Mouse (Mus musculus) forebrain, embryonic 14.5 days (tissue): Measurements from ENCODE around the gene Pknox1. TPM values are rescaled to one million over a fixed set of nuclear protein-coding genes. Genes with fewer than 3 reads are reported as not detected.

Source experiments
- ATAC-seq: fragments of 200-750 bp; cut with Nextera tagmentation; 2 replicates; pipeline ENCODE4 v1.8.0; 2017; ENCODE audit warnings: mild to moderate bottlenecking, moderate library complexity
- DNase-seq: peaks from one replicate; pipeline ENCODE4 v3.0.0-alpha.2; 2015; ENCODE audit warnings: low spot score
- H3K27ac ChIP-seq: fragments of 300-500 bp; sonication (generic); 2 replicates; pipeline ENCODE4 v1.5.1; 2014; ENCODE audit warnings: low read depth, mild to moderate bottlenecking, control low read depth, low read length, moderate library complexity
- H3K27me3 ChIP-seq: fragments of 300-500 bp; sonication (generic); replicated peaks from 2 replicates; pipeline ENCODE4 v1.6.1; 2014; ENCODE audit warnings: low read length, control low read depth, mixed read lengths; ENCODE audit not compliant: control insufficient read depth, insufficient read depth
- H3K36me3 ChIP-seq: fragments of 300-500 bp; sonication (generic); 2 replicates; pipeline ENCODE4 v1.6.1; 2014; ENCODE audit warnings: low read length, control low read depth; ENCODE audit not compliant: control insufficient read depth, insufficient read depth
- H3K4me1 ChIP-seq: fragments of 300-500 bp; sonication (generic); 2 replicates; pipeline ENCODE4 v1.6.1; 2014; ENCODE audit warnings: antibody characterized with exemption, low read length, control low read depth; ENCODE audit not compliant: control insufficient read depth, insufficient read depth
- H3K4me2 ChIP-seq: fragments of 300-500 bp; sonication (generic); 2 replicates; pipeline ENCODE4 v1.6.1; 2014; ENCODE audit warnings: mild to moderate bottlenecking, control low read depth, low read length
- H3K4me3 ChIP-seq: fragments of 300-500 bp; sonication (generic); 2 replicates; pipeline ENCODE4 v1.5.1; 2014; ENCODE audit warnings: low read depth, low read length, control low read depth
- H3K9ac ChIP-seq: fragments of 300-500 bp; sonication (generic); 2 replicates; pipeline ENCODE4 v1.6.1; 2014; ENCODE audit warnings: mild to moderate bottlenecking, low read length, control low read depth, moderate library complexity
- H3K9me3 ChIP-seq: fragments of 300-500 bp; sonication (generic); replicated peaks from 2 replicates; pipeline ENCODE4 v1.6.1; 2016; ENCODE audit warnings: low read length, control low read depth, mixed read lengths; ENCODE audit not compliant: control insufficient read depth
- WGBS: fragments of 180-500 bp; shearing (Covaris S2); extraction: QIAGEN DNeasy Blood & Tissue Kit; methylation state at CpG from one replicate; pipeline ENCODE4 v1.1.7; 2014; 5-methylcytosine and 5-hydroxymethylcytosine counted together
- polyA plus RNA-seq: library from polyadenylated mRNA; unstranded; fragments of >200 nt; fragmentation: Nextera tagmentation; extraction: Ambion mirVana; gene quantifications from 2 replicates; pipeline ENCODE4 v1.2.1, GENCODE M21; 2014

The Pknox1 gene
- polyA plus RNA-seq, result 36.4 and 36.8 TPM in 2 replicates

GRCm38 (mm10) chr17:31564015-31564857, at the start of gene Pknox1:
Pknox1 (plus strand) TSS chr17:31564734.
- peak; percentile 97 for ATAC-seq
- under 1% methylated on average over 50 of the region's 72 CpGs for WGBS
- Histone ChIP-seq H3K9ac (peak within 1 kb of the TSS; percentile 92), H3K4me3 (peak within 1 kb of the TSS; percentile 89), H3K36me3 (no peaks in the 10 kb centered on the region), H3K27ac (peak within 1 kb of the TSS; percentile 99), H3K9me3 (no peaks in the 10 kb centered on the region), H3K27me3 (no peaks in the 10 kb centered on the region), H3K4me2 (peak within 1 kb of the TSS; percentile 86), H3K4me1 (peaks cover 28% of the 10 kb centered on the region)
- DNase-seq, result peak; percentile 100

- 4% methylated on average over 7 of the region's 7 CpGs for WGBS
Measured at GRCm38 (mm10) chr17:31519344-31519945, 45.1 kb upstream of the Pknox1 start.

GRCm38 (mm10) chr17:31519946-31520838, 44.3 kb upstream of the Pknox1 start, which contains the start of the genes Wdr4 and Ndufv3:
Wdr4 (minus strand) TSS chr17:31519980.
Ndufv3 (plus strand) TSS chr17:31520115.
- ATAC-seq, result peak; percentile 98
- under 1% methylated on average over 45 of the region's 45 CpGs for WGBS
- peak; percentile 100 for DNase-seq
- H3K36me3 ChIP-seq, result peaks cover 6% of the 10 kb centered on the region
- H3K27me3 ChIP-seq, result no peaks in the 10 kb centered on the region
- H3K9me3 ChIP-seq, result no peaks in the 10 kb centered on the region
- peak within 1 kb of the TSS; percentile 80 for H3K4me2 ChIP-seq
- H3K9ac ChIP-seq, result peak within 1 kb of the TSS; percentile 75
- H3K4me1 ChIP-seq, result peaks cover 7% of the 10 kb centered on the region; the same call in 1 of the 2 replicates
- peak within 1 kb of the TSS; percentile 69 for H3K4me3 ChIP-seq
- H3K27ac ChIP-seq, result peak within 1 kb of the TSS; percentile 70

More at GRCm38 (mm10) chr17:31519344-31519945, 45.1 kb upstream of the Pknox1 start:
- no peaks in the 10 kb centered on the region for H3K27me3 ChIP-seq
- H3K9me3 ChIP-seq, result no peaks in the 10 kb centered on the region
- peak overlapping the region; percentile 80 for H3K4me2 ChIP-seq
- H3K9ac ChIP-seq, result no peak overlapping the region; the same call in 1 of the 2 replicates
- no peak for DNase-seq
- ATAC-seq, result peak; percentile 69
- H3K27ac ChIP-seq, result no peak overlapping the region
- peaks cover 7% of the 10 kb centered on the region; the same call in 1 of the 2 replicates for H3K4me1 ChIP-seq
- H3K4me3 ChIP-seq, result peak overlapping the region; percentile 69
- H3K36me3 ChIP-seq, result peaks cover 6% of the 10 kb centered on the region

- H3K27me3 ChIP-seq, result no peaks in the 10 kb centered on the region
- H3K27ac ChIP-seq, result no peak overlapping the region; the same call in 1 of the 2 replicates
- peak overlapping the region; percentile 69 for H3K4me3 ChIP-seq
- H3K9ac ChIP-seq, result peak overlapping the region; percentile 75
- ATAC-seq (0 out of 2 replicates have a peak, but pooled peaks have one; percentile 7), DNase-seq (peak; percentile 80)
- H3K4me2 ChIP-seq, result peak overlapping the region; percentile 80
- H3K9me3 ChIP-seq, result no peaks in the 10 kb centered on the region
- H3K4me1 ChIP-seq, result peaks cover 7% of the 10 kb centered on the region; the same call in 1 of the 2 replicates
- 10% methylated on average over 3 of the region's 3 CpGs for WGBS
- H3K36me3 ChIP-seq, result peaks cover 6% of the 10 kb centered on the region
Measured at GRCm38 (mm10) chr17:31520895-31521294, 43.6 kb upstream of the Pknox1 start.

GRCm38 (mm10) chr17:31521948-31522347, 42.6 kb upstream of the Pknox1 start:
- Histone ChIP-seq H3K36me3 (peaks cover 10% of the 10 kb centered on the region), H3K9ac (no peak overlapping the region), H3K4me2 (peak overlapping the region; percentile 80; the same call in 1 of the 2 replicates), H3K9me3 (no peaks in the 10 kb centered on the region), H3K27ac (peak overlapping the region; percentile 50; the same call in 1 of the 2 replicates), H3K27me3 (no peaks in the 10 kb centered on the region), H3K4me3 (no peak overlapping the region), H3K4me1 (peaks cover 7% of the 10 kb centered on the region; the same call in 1 of the 2 replicates)
- DNase-seq (peak; percentile 30), ATAC-seq (no peak)
- WGBS, result 76% methylated on average over 6 of the region's 6 CpGs

GRCm38 (mm10) chr17:31525114-31525513, 39.4 kb upstream of the Pknox1 start:
- no peaks in the 10 kb centered on the region for H3K9me3 ChIP-seq
- 95% methylated on average over 4 of the region's 4 CpGs for WGBS

GRCm38 (mm10) chr17:31525816-31526215, 38.7 kb upstream of the Pknox1 start:
- no peak overlapping the region for H3K9ac ChIP-seq
- no peaks in the 10 kb centered on the region for H3K9me3 ChIP-seq
- no peak for ATAC-seq
- H3K4me3 ChIP-seq, result no peak overlapping the region
- 100% methylated on average over 3 of the region's 3 CpGs for WGBS
- no peak overlapping the region for H3K4me2 ChIP-seq
- DNase-seq, result no peak
- peaks cover 35% of the 10 kb centered on the region for H3K36me3 ChIP-seq
- no peaks in the 10 kb centered on the region for H3K27me3 ChIP-seq
- peaks cover 4% of the 10 kb centered on the region; the same call in 1 of the 2 replicates for H3K4me1 ChIP-seq
- no peak overlapping the region for H3K27ac ChIP-seq

More at GRCm38 (mm10) chr17:31525114-31525513, 39.4 kb upstream of the Pknox1 start:
- DNase-seq, result no peak
- Histone ChIP-seq H3K4me1 (peaks cover 7% of the 10 kb centered on the region; the same call in 1 of the 2 replicates), H3K9ac (no peak overlapping the region), H3K27me3 (no peaks in the 10 kb centered on the region), H3K36me3 (peaks cover 30% of the 10 kb centered on the region), H3K4me2 (no peak overlapping the region), H3K27ac (no peak overlapping the region), H3K4me3 (no peak overlapping the region)
- no peak for ATAC-seq

- peak; percentile 79 for ATAC-seq
- Histone ChIP-seq H3K4me3 (no peak overlapping the region), H3K9ac (no peak overlapping the region), H3K4me1 (no peaks in the 10 kb centered on the region), H3K4me2 (peak overlapping the region; percentile 28; the same call in 1 of the 2 replicates), H3K27ac (no peak overlapping the region), H3K9me3 (no peaks in the 10 kb centered on the region), H3K27me3 (no peaks in the 10 kb centered on the region), H3K36me3 (peaks cover 39% of the 10 kb centered on the region)
- peak; percentile 85 for DNase-seq
- 20% methylated on average over 15 of the region's 15 CpGs for WGBS
Measured at GRCm38 (mm10) chr17:31529314-31529713, 35.2 kb upstream of the Pknox1 start.
